Mouse (Mus musculus) 3T3-L1 (cell line): ENCODE results near the gene Amer3.
"Not testable (repeated sequence)": the region's sequence is repeated elsewhere in the genome, so short reads cannot be mapped to it uniquely, and the experiment has no call there.

Experiments used
- DNase-seq: peaks from one replicate; pipeline ENCODE4 v3.0.0-alpha.2; 2015; ENCODE audit warnings: low read depth, low spot score

Gene Amer3

DNA sequence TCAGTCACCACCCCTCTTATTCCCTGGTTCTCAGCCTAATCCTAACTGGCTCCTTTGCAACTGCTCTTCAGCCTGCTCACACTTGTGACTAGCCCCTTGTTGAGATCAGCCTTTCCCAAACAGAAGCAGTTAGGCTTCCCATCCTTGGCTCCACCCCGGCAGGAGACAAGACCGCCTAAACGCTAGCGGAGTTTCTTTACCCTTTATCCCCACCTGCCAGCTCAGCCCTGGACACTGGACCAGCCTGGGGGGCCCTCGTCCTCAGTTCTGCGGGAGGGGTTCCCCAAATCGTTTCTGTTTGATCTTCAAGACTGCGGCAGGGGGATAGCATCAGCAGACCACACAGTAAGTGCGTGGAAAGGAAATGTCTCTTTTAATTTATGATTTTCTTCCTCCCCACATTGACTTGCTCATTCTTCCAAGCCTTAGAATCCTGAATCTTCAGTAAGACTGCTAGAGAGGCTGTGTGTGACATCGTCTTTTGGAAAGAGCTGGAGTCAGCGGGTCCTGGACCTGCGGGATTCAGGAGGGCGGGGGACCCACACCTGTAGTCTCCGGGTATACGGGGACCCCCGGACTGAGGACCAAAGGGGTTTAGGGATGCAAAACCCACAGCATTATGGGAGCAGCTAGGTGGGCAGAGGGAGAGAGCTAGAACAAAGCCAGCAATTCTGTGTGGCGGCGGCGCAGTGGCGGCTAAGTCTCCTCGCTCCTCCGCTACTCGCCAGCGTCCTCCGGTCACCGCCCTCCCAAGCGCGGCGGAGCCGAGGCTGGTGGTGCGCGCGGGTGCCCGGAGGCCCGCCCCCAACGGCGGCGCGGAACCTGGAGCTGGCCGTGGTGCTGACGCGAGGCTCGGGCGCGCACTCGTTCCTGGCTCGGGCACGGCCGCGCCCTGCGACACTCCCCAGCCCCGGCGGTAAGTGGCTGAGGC, at the start of gene Amer3:
Gene Amer3, plus strand, starts transcription at position 807 of the 931 bp plus-strand sequence.
- DNase-seq: no peak

DNA sequence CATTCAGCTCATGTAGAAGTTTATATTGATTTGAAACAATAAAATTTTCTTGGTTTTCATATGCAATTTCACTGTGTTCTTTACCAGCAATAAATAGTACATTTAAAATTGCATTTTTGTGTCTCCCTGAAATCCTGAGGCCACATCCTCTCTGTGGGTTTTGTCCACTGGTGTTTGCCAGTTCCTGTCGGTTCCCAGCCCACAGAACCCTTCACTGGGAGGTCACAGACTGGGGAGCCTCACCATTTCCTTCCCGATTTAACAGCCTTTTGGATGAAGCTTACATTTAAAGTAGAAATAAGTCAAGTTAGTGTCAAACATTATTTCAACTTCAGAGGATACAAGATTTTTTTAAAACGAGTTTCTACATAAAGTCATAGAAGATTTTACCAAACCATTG, 44.9 kb upstream of the Amer3 start:
- not testable (repeated sequence) for DNase-seq

- DNase-seq: not testable (repeated sequence)
These were observed 44.3 kb upstream of the Amer3 start, which contains the start of gene Cfc1 for GRCm38 (mm10) chr1:34535043-34535698. TSS of gene Cfc1 (plus strand) at chr1:34535648.

DNA sequence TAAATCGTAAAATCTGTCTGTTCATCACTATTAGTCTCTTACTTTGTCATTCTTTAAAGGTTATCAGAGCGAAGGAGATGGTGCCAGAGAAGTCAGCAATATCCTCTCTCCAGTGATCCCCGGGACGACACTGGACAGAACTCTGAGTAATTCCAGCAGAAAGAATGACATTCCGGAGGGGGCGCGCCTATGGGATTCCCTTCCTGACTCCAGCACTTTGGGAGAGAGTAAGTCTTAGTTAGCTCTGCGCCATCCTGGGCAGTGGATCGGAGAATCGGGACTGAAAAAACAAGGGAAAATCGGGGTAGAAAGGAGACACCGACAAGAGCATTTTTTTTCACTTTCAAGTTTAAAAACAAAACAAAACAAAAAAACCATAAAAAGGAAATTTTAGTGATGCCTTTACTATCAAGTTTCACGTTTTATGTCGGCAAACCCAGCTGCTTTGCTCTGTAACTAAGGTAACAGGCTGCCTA, 43.1 kb upstream of the Amer3 start:
- no peak for DNase-seq

- no peak for DNase-seq
These were observed 42.5 kb upstream of the Amer3 start for GRCm38 (mm10) chr1:34536767-34537485.

- no peak for DNase-seq
These were observed 32.4 kb upstream of the Amer3 start for GRCm38 (mm10) chr1:34547074-34547473.

- DNase-seq: no peak
These were observed 25.8 kb upstream of the Amer3 start for GRCm38 (mm10) chr1:34553690-34554089.

DNA sequence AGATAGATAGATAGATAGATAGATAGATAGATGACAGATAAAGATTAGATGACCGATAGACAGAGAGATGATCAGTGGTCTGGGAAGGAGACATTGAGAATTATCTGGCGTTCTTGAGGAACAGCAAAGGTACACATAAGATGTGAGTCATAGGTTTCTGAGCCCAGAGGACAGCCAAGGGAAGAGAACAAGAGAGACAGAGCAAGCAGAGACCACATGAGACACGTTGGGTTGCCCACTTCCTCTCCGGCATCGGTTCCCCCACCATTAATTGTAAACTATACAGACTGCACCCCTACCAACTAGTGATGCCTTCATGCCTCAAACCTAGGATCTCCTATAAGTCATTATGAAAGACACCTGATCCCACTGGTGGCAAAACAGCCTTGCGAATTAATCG, 25.2 kb upstream of the Amer3 start:
- DNase-seq: no peak

GRCm38 (mm10) chr1:34560843-34561242, 18.6 kb upstream of the Amer3 start, which contains the start of gene Prss40:
TSS of gene Prss40 (minus strand) at chr1:34560943.
- no peak for DNase-seq

DNA sequence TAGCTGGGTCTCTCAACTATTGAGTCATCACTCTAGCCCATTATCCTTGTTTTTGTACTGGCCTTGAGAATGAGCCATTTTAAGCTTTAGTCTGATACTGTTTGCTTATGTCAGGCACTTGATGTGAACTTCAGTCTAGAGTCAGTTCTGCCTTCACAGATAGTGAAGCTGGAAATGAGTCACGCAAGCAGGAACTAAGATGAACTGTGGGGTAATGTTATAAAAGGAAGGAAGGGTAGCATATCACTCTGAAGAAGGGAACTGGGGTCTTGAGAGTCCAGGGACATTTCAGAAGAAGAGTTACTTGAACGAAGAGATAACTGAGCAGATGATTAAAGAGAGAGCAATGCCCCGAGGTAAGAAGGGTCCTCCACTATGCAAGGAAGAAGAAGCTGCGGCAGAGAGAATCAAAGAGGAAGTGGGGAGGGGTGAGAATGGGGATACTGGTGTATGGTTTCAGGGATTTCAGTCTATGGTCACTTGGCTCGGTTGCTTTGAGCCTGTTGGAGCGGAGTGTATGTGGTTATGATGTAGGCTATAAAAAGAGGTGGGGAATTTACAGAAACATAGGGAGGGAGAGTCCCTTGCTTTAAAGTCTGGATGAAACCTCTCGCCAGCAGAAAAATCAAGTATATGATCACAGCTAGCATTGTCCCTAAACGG, 14.9 kb upstream of the Amer3 start:
- DNase-seq: no peak

GRCm38 (mm10) chr1:34568120-34568519, 11.3 kb upstream of the Amer3 start:
- no peak for DNase-seq

DNA sequence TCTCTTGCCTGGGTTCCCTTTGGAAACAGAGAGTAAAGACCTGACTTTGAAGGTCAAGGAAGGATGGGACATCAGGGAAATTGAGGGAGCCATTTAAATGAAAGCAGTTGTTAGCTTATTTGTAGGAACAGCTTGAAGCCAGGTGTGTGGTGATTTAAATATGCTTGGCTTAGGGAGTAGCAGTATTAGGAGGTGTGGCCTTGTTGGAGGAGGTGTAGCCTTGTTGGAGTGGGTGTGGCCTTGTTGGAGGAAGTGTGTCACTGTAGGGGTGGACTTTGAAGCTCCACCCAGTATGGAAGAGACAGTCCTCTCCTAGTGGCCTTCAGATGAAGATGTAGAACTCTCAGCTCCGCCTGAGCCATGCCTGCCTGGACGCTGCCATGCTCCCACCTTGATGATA, 9.6 kb upstream of the Amer3 start:
- no peak for DNase-seq

DNA sequence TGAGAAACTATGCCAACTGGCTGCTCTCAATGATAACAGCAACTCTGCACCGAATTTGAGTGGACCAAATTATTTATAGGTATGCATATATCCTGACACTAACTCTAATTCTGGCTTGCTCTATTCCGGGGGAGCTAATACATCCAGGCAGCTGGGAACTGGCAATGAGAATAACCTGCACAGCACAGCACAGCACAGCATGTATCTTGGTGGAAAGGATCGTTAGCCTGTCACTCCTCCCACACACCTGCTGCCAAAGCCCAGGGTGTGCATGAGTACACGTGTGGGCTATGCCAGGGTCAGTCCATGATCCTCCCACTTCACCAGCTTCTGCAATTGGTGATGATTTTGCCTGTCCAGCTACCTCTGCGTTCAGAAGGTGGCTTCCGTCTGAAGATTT, 8.0 kb upstream of the Amer3 start:
- DNase-seq: no peak

GRCm38 (mm10) chr1:34573221-34573620, 6.2 kb upstream of the Amer3 start:
- DNase-seq: no peak

DNA sequence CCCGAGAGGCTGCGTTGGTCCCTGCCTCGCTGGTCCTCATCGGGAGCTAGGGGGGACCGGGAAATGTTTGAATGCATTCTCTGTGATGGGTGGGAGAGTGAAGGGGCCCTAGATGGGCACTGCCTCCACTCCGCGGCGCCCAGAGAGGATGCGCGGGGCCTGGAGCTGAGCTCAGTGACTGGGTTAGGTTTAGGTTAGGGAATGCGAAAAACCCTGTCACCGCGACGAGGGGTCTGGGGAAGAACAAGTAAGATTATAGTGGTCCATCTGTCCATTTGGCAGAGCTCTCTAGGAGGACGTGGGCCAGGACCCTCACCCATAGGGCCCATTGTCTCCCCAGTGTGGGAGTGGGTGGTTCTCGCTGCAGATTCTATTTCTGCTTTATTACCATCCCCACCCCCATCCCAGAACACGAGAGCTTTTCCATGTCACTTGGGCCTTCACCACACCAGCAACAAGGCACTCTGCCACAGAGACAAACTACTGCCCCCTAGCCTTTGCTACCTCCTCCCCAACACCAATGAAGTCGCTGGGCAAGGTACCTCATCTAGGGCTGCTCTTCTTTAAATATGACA, 412 bp downstream of the Amer3 start:
- DNase-seq: no peak

- no peak for DNase-seq
These were observed 2.8 kb downstream of the Amer3 start for GRCm38 (mm10) chr1:34582218-34582617.

DNA sequence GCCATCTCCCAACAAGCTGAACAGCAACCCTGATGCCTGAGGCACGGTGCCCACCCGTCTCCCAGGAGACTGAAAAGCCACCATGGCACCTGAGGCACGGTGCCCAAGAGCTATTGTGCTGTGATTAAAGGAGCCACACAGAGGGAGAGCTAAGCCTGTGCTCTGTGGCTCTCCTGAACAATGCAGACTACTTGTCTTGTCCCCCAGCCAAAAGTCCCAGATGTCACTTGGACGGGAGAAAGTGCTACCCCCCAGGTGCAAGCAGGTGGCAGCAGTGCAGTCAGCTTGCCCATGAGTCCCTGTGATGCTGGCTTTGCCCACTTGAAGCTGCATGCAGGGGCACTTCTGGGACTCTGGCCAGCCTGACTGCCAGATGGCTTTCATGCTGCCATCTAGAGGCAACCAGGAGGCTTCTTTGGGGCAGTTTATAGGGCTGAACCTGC, 4.4 kb downstream of the Amer3 start:
- no peak for DNase-seq

- DNase-seq: no peak
These were observed 5.3 kb downstream of the Amer3 start for GRCm38 (mm10) chr1:34584736-34585135.

DNA sequence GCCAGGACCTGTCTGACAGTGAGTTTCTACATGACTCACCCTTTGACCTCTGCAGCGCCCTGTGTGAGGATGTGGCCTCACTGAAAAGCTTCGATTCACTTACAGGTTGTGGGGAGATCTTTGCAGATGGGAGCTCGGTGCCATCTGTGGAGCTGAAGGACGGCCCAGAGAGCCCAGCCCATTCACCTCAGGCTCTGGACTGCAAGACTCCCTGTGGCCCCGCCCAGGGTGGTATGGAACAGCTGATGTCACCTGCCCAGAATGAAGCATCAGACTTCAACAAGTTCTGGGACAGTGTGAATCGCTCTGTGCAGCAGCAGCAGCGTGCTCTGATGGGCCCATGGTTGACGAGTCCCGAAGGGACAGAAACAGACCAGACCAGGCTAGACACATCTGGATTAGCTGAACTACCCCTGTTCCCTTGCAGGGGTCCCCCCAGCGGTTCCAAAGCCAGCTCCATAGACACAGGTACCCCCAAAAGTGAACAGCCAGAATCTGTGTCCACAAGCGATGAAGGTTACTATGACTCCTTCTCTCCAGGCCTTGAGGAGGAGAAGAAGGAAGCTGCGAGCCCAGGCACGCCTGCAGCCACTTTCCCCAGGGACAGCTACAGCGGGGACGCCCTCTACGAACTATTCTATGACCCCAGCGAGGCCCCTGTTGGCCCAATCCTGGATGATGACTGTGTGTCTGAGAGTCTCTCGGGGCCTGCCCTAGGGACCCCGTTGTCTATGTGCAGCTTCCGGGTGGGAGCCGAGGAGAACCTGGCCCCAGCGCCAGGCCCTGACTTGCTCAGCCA, 8.0 kb downstream of the Amer3 start:
- no peak for DNase-seq

GRCm38 (mm10) chr1:34600000-34600399, 20.5 kb downstream of the Amer3 start:
- no peak for DNase-seq
